10 mouse cellular contexts compared by ENCODE assay signal in the genomic region with DNA sequence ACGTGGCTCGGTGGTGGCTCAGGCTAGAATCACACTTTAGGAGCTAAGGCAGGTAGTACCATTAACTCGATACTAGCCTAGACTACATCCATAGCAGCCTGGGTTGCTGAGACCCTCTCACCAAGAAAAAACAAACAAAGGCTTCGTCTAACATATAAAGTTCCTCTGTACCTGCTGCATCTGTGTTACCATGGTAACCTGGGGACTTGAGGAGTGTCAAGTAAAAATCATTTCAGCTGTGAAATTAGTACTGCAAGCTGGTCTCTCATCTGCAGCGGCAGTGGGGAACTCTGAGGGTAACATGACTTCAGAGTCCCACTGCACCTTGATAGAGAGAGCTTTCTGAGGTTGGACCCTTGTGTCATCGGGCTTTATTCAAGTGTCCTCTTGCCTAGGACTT.
DNase-seq lines count a peak whose midpoint lies in the region; ATAC-seq and TF ChIP-seq lines count a peak whose summit lies in the region.
"Had no signal": no experiment of that assay in that cellular context is flagged by ENCODE, and none has a peak within 500 bp of the region (broad histone marks: within the 10 kb centered on the region; RNA-seq: fewer than 3 reads in every experiment).

No protein-coding gene starts in this region.

- H3K36me3 ChIP-seq in kidney, embryonic 15.5 days: no peaks in the 10 kb centered on the region
- no peaks in the 10 kb centered on the region for H3K36me3 ChIP-seq in hindbrain, embryonic 16.5 days (ENCODE audit: control insufficient read depth, insufficient read depth, low read length)
- H3K36me3 ChIP-seq: stomach, embryonic 15.5 days had no signal

- no peak overlapping the region for H3K4me3 ChIP-seq in gastrocnemius, adult 2 months
- H3K4me3 ChIP-seq in kidney, embryonic 15.5 days (replicated peaks): no peak overlapping the region
- H3K4me3 ChIP-seq in hindbrain, embryonic 16.5 days (ENCODE audit: low read length): no peak overlapping the region
- H3K4me3 ChIP-seq: stomach, embryonic 15.5 days had no signal

- no peak overlapping the region for H3K4me2 ChIP-seq in kidney, embryonic 15.5 days
- no peak overlapping the region for H3K4me2 ChIP-seq in hindbrain, embryonic 16.5 days (ENCODE audit: low read length)
- H3K4me2 ChIP-seq: stomach, embryonic 15.5 days had no signal

- no peak for TF ChIP-seq CTCF in gastrocnemius, adult 2 months (IDR thresholded peaks at IDR 0.05)
- TF ChIP-seq CTCF in brain, embryonic 14.5 days (IDR thresholded peaks at IDR 0.05; ENCODE audit: borderline replicate concordance, extremely low read depth, insufficient read depth, insufficient read length): no peak

- peaks cover 17% of the 10 kb centered on the region for H3K4me1 ChIP-seq in kidney, embryonic 15.5 days
- peaks cover 4% of the 10 kb centered on the region; the same call in 1 of the 2 replicates for H3K4me1 ChIP-seq in hindbrain, embryonic 16.5 days (ENCODE audit: control insufficient read depth, insufficient read depth, low read depth, low read length)

- no peaks in the 10 kb centered on the region for H3K27me3 ChIP-seq in kidney, embryonic 15.5 days
- no peaks in the 10 kb centered on the region for H3K27me3 ChIP-seq in hindbrain, embryonic 16.5 days (replicated peaks; ENCODE audit: control insufficient read depth, insufficient read depth, low read length)
- H3K27me3 ChIP-seq: stomach, embryonic 15.5 days had no signal

- WGBS in kidney, embryonic 15.5 days: 64% methylated on average over 6 of the region's 6 CpGs
- 71% methylated on average over 6 of the region's 6 CpGs for WGBS in hindbrain, embryonic 16.5 days

- TF ChIP-seq POLR2A in brain, embryonic 14.5 days (IDR thresholded peaks at IDR 0.05; ENCODE audit: borderline replicate concordance, extremely low read depth, insufficient read depth, insufficient read length, poor library complexity, severe bottlenecking): no peak

- peak overlapping the region; percentile 83 for H3K27ac ChIP-seq in gastrocnemius, adult 2 months
- peak overlapping the region; percentile 76 for H3K27ac ChIP-seq in kidney, embryonic 15.5 days
- no peak overlapping the region for H3K27ac ChIP-seq in hindbrain, embryonic 16.5 days (ENCODE audit: low read depth, low read length)

- intact Hi-C loops in gastrocnemius, adult 2 months (cut with DNase I): loop anchor here (5.0 kb wide), 2 partner anchors 35 to 65 kb away; no protein-coding TSS in a partner anchor

- H3K9ac ChIP-seq in kidney, embryonic 15.5 days: no peak overlapping the region
- no peak overlapping the region for H3K9ac ChIP-seq in hindbrain, embryonic 16.5 days (ENCODE audit: low read depth, low read length)
- H3K9ac ChIP-seq: stomach, embryonic 15.5 days had no signal

- no peak for DNase-seq in gastrocnemius, adult 2 months
- DNase-seq in gastrocnemius, postnatal 4 days (ENCODE audit: low spot score in 2 of 2): no peak
- DNase-seq in kidney, postnatal 14 days: no peak
- DNase-seq in brain, embryonic 14.5 days (ENCODE audit: low read depth): peak; percentile 55
- no peak for DNase-seq in yolk sac, embryonic 10.5 days (ENCODE audit: low spot score)
- no peak for DNase-seq in adrenal gland, adult (ENCODE audit: inconsistent age in 2 of 2, low spot score in 1 of 2)
- DNase-seq: cerebellum, postnatal 36 days had no signal

- no peaks in the 10 kb centered on the region for H3K9me3 ChIP-seq in kidney, embryonic 15.5 days (replicated peaks)
- no peaks in the 10 kb centered on the region for H3K9me3 ChIP-seq in hindbrain, embryonic 16.5 days (ENCODE audit: control insufficient read depth, low read length)
- H3K9me3 ChIP-seq: stomach, embryonic 15.5 days had no signal

- no peak for ATAC-seq in kidney, embryonic 15.5 days (replicated peaks; ENCODE audit: low FRiP score)
- 0 out of 2 replicates have a peak, but pooled peaks have one; percentile 40 for ATAC-seq in hindbrain, embryonic 16.5 days
